Mouse (Mus musculus): Measurements from ENCODE around the gene Met. TPM values are rescaled to one million over a fixed set of nuclear protein-coding genes. Genes with fewer than 3 reads are reported as not detected.

Met gene
- polyA plus RNA-seq, 1 experiment from 2014 or later, result 1.9 TPM

- no peak for ATAC-seq (replicated peaks)
- no peak overlapping the region for H3K4me2 ChIP-seq (replicated peaks)
- H3K4me3 ChIP-seq, result no peak overlapping the region
- H3K27ac ChIP-seq (replicated peaks), result no peak overlapping the region
- H3K9ac ChIP-seq (replicated peaks), result no peak overlapping the region
- WGBS, result 89% methylated on average over 5 of the region's 5 CpGs
- H3K36me3 ChIP-seq, result no peaks in the 10 kb centered on the region
- H3K27me3 ChIP-seq, result no peaks in the 10 kb centered on the region
- H3K9me3 ChIP-seq, result no peaks in the 10 kb centered on the region
- peaks cover 12% of the 10 kb centered on the region; the same call in 1 of the 2 replicates for H3K4me1 ChIP-seq
These were observed 5.4 kb downstream of the Met start for GRCm38 (mm10) chr6:17468993-17469392.

GRCm38 (mm10) chr6:17473128-17473527 lies 9.5 kb downstream of the Met start:
- no peak overlapping the region for H3K4me3 ChIP-seq
- H3K9ac ChIP-seq (replicated peaks), result no peak overlapping the region
- H3K27me3 ChIP-seq, result no peaks in the 10 kb centered on the region
- H3K36me3 ChIP-seq, result no peaks in the 10 kb centered on the region
- no peaks in the 10 kb centered on the region for H3K9me3 ChIP-seq
- no peaks in the 10 kb centered on the region for H3K4me1 ChIP-seq
- H3K4me2 ChIP-seq (replicated peaks), result no peak overlapping the region
- no peak for ATAC-seq (replicated peaks)
- H3K27ac ChIP-seq (replicated peaks), result no peak overlapping the region
- WGBS, result 89% methylated on average over 3 of the region's 3 CpGs

GRCm38 (mm10) chr6:17477823-17478222 lies 14.2 kb downstream of the Met start:
- 78% methylated on average over 1 of the region's 1 CpGs for WGBS
- no peaks in the 10 kb centered on the region for H3K4me1 ChIP-seq
- H3K27ac ChIP-seq (replicated peaks), result no peak overlapping the region
- no peak overlapping the region for H3K9ac ChIP-seq (replicated peaks)
- no peak for ATAC-seq (replicated peaks)
- H3K4me2 ChIP-seq (replicated peaks), result no peak overlapping the region
- no peak overlapping the region for H3K4me3 ChIP-seq
- H3K36me3 ChIP-seq, result no peaks in the 10 kb centered on the region
- no peaks in the 10 kb centered on the region for H3K27me3 ChIP-seq
- no peaks in the 10 kb centered on the region for H3K9me3 ChIP-seq

GRCm38 (mm10) chr6:17478252-17478651 lies 14.7 kb downstream of the Met start:
- no peak overlapping the region for H3K4me3 ChIP-seq
- no peak overlapping the region for H3K27ac ChIP-seq (replicated peaks)
- no peak for ATAC-seq (replicated peaks)
- H3K9ac ChIP-seq (replicated peaks), result no peak overlapping the region
- H3K4me2 ChIP-seq (replicated peaks), result no peak overlapping the region
- WGBS, result 91% methylated on average over 6 of the region's 6 CpGs
- H3K36me3 ChIP-seq, result no peaks in the 10 kb centered on the region
- no peaks in the 10 kb centered on the region for H3K4me1 ChIP-seq
- no peaks in the 10 kb centered on the region for H3K9me3 ChIP-seq
- H3K27me3 ChIP-seq, result no peaks in the 10 kb centered on the region

GRCm38 (mm10) chr6:17478838-17479570 lies 15.4 kb downstream of the Met start:
- no peak overlapping the region for H3K27ac ChIP-seq (replicated peaks)

GRCm38 (mm10) chr6:17481068-17481467 lies 17.5 kb downstream of the Met start:
- ATAC-seq (replicated peaks), result no peak
- Histone ChIP-seq H3K27me3 (no peaks in the 10 kb centered on the region), H3K9ac (replicated peaks) (no peak overlapping the region), H3K27ac (replicated peaks) (no peak overlapping the region), H3K9me3 (no peaks in the 10 kb centered on the region), H3K36me3 (no peaks in the 10 kb centered on the region), H3K4me2 (replicated peaks) (no peak overlapping the region), H3K4me3 (no peak overlapping the region), H3K4me1 (no peaks in the 10 kb centered on the region)
- WGBS, result 88% methylated on average over 4 of the region's 4 CpGs

More at GRCm38 (mm10) chr6:17478838-17479570, 15.4 kb downstream of the Met start:
- ATAC-seq (replicated peaks), result no peak
- Histone ChIP-seq H3K27me3 (no peaks in the 10 kb centered on the region), H3K36me3 (no peaks in the 10 kb centered on the region), H3K4me2 (replicated peaks) (no peak overlapping the region), H3K4me1 (no peaks in the 10 kb centered on the region), H3K9ac (replicated peaks) (no peak overlapping the region), H3K9me3 (no peaks in the 10 kb centered on the region), H3K4me3 (no peak overlapping the region)
- WGBS, result 70% methylated on average over 10 of the region's 10 CpGs

- no peak overlapping the region for H3K9ac ChIP-seq (replicated peaks)
- WGBS, result 86% methylated on average over 5 of the region's 5 CpGs
- ATAC-seq (replicated peaks), result no peak
- no peak overlapping the region for H3K4me3 ChIP-seq
- no peaks in the 10 kb centered on the region for H3K4me1 ChIP-seq
- no peaks in the 10 kb centered on the region for H3K36me3 ChIP-seq
- H3K27me3 ChIP-seq, result no peaks in the 10 kb centered on the region
- H3K4me2 ChIP-seq (replicated peaks), result no peak overlapping the region
- no peak overlapping the region for H3K27ac ChIP-seq (replicated peaks)
- no peaks in the 10 kb centered on the region for H3K9me3 ChIP-seq
These were observed 21.6 kb downstream of the Met start for GRCm38 (mm10) chr6:17485244-17485643.

GRCm38 (mm10) chr6:17485782-17486181 lies 22.2 kb downstream of the Met start:
- Histone ChIP-seq H3K4me3 (no peak overlapping the region), H3K9ac (replicated peaks) (no peak overlapping the region), H3K36me3 (no peaks in the 10 kb centered on the region), H3K4me2 (replicated peaks) (no peak overlapping the region), H3K4me1 (no peaks in the 10 kb centered on the region), H3K27me3 (no peaks in the 10 kb centered on the region), H3K27ac (replicated peaks) (no peak overlapping the region), H3K9me3 (no peaks in the 10 kb centered on the region)
- WGBS, result 96% methylated on average over 7 of the region's 7 CpGs
- ATAC-seq (replicated peaks), result no peak

GRCm38 (mm10) chr6:17488291-17488817 lies 24.8 kb downstream of the Met start:
- H3K27me3 ChIP-seq, result no peaks in the 10 kb centered on the region
- WGBS, result 70% methylated on average over 2 of the region's 2 CpGs
- H3K36me3 ChIP-seq, result no peaks in the 10 kb centered on the region
- no peak overlapping the region for H3K4me3 ChIP-seq
- no peaks in the 10 kb centered on the region for H3K4me1 ChIP-seq
- H3K9ac ChIP-seq (replicated peaks), result no peak overlapping the region
- ATAC-seq (replicated peaks), result no peak
- H3K9me3 ChIP-seq, result no peaks in the 10 kb centered on the region
- H3K4me2 ChIP-seq (replicated peaks), result no peak overlapping the region
- no peak overlapping the region for H3K27ac ChIP-seq (replicated peaks)

- no peaks in the 10 kb centered on the region for H3K27me3 ChIP-seq
- no peaks in the 10 kb centered on the region for H3K9me3 ChIP-seq
- H3K4me1 ChIP-seq, result no peaks in the 10 kb centered on the region
- WGBS, result 40% methylated on average over 2 of the region's 2 CpGs
- no peak overlapping the region for H3K27ac ChIP-seq (replicated peaks)
- no peak overlapping the region for H3K4me3 ChIP-seq
- H3K36me3 ChIP-seq, result no peaks in the 10 kb centered on the region
- H3K9ac ChIP-seq (replicated peaks), result no peak overlapping the region
- H3K4me2 ChIP-seq (replicated peaks), result no peak overlapping the region
- ATAC-seq (replicated peaks), result no peak
These were observed 27.2 kb downstream of the Met start for GRCm38 (mm10) chr6:17490786-17491185.

GRCm38 (mm10) chr6:17491502-17491901 lies 27.9 kb downstream of the Met start:
- no peak overlapping the region for H3K27ac ChIP-seq (replicated peaks)
- H3K9ac ChIP-seq (replicated peaks), result no peak overlapping the region
- no peaks in the 10 kb centered on the region for H3K27me3 ChIP-seq
- no peak overlapping the region for H3K4me3 ChIP-seq
- no peaks in the 10 kb centered on the region for H3K9me3 ChIP-seq
- no peak overlapping the region for H3K4me2 ChIP-seq (replicated peaks)
- no peak for ATAC-seq (replicated peaks)
- H3K36me3 ChIP-seq, result no peaks in the 10 kb centered on the region
- no peaks in the 10 kb centered on the region for H3K4me1 ChIP-seq
- WGBS, result 93% methylated on average over 10 of the region's 10 CpGs

GRCm38 (mm10) chr6:17492062-17492461 lies 28.5 kb downstream of the Met start:
- Histone ChIP-seq H3K27ac (replicated peaks) (no peak overlapping the region), H3K4me1 (no peaks in the 10 kb centered on the region), H3K9me3 (no peaks in the 10 kb centered on the region), H3K4me3 (no peak overlapping the region), H3K4me2 (replicated peaks) (no peak overlapping the region), H3K36me3 (no peaks in the 10 kb centered on the region), H3K27me3 (no peaks in the 10 kb centered on the region), H3K9ac (replicated peaks) (no peak overlapping the region)
- 95% methylated on average over 8 of the region's 8 CpGs for WGBS
- no peak for ATAC-seq (replicated peaks)

- Histone ChIP-seq H3K4me1 (no peaks in the 10 kb centered on the region), H3K4me2 (replicated peaks) (no peak overlapping the region), H3K27ac (replicated peaks) (no peak overlapping the region), H3K4me3 (no peak overlapping the region), H3K9me3 (no peaks in the 10 kb centered on the region), H3K27me3 (no peaks in the 10 kb centered on the region), H3K9ac (replicated peaks) (no peak overlapping the region), H3K36me3 (no peaks in the 10 kb centered on the region)
- ATAC-seq (replicated peaks), result no peak
- WGBS, result 95% methylated on average over 1 of the region's 1 CpGs
These were observed 31.8 kb downstream of the Met start for GRCm38 (mm10) chr6:17495413-17495812.
